Mouse (Mus musculus): Measurements from ENCODE around the gene Cst10.

Cst10 gene

DNA sequence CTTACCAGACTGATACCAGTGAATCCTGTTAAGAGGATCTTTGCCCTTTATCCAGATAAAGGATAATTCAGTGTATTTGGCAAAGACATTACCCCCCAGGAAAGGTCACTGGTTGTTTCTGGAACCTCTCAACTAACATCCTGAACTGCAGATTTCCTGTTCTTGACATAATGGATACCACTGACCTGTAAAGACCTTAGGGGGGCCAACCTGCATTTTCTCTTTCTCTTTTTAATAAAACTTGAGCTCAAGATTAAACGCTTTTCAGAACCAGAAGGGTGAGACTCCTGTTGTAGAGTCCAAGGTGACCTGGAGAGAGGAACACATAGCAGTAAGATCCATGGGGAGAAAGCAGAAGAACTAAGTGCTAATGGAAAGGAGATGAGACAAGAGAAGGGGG, at the start of gene Cst10:
Gene Cst10, plus strand, starts transcription at position 301 of the 400 bp plus-strand sequence.
- DNase-seq (ENCODE audit: low spot score) = no peak

DNA sequence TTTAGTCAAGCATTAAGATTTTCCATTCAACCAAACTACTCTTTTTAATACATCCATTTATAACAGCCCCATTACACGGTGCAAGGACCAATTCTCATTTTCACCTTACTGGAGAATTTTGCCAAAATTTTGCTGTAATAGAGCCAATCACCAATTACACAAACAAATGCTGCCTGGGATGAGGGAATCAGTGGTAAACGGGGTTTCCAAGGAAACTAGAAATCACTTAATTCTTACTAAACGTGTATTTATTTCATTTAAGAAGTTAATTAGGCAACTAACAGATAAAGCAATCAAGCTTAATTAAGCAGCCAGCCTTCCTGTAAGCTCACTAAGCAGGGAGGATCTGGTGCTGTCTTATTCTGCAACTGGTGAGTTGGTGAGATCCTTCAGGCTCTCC, 11.9 kb upstream of the Cst10 start:
- no peak for DNase-seq (ENCODE audit: low spot score)

GRCm38 (mm10) chr2:149422564-149422963, 17.7 kb downstream of the Cst10 start:
- DNase-seq (ENCODE audit: low spot score) = peak; percentile 4

Data from left cerebral cortex, adult 11 months (tissue).